Mouse (Mus musculus): Measurements from ENCODE around the gene Il5ra.

DNA sequence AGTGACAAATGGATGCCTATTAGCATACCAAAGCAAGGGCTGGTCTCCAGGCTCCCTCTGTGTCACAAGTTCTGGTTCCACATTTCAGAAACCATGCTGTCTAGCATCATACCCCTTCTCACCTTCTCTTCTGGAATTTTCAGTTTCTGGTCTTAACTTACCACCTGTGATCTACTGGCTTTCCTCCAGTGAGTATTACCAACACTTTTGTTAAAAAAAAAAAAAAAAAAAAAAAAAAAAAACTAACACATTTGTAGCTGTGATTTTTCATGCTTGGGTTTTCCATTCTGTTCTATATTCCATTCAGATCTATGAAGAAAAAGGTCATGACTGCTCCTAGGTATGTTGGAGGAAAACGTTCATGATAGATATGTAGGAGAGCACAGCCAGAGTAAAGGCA, 17.1 kb upstream of the Il5ra start:
- TF ChIP-seq CTCF (IDR thresholded peaks at IDR 0.05; ENCODE audit: low read depth), result no peak
- TF ChIP-seq EP300 (optimal IDR thresholded peaks at IDR 0.05), result no peak

Data from stomach, postnatal 0 days (tissue).